Comparison of ENCODE assay signal across 26 mouse cellular contexts in genomic region chr14:72716175-72716574, GRCm38 (mm10).
"Had no signal": no experiment of that assay in that cellular context is flagged by ENCODE, and none has a peak within 500 bp of the region (broad histone marks: within the 10 kb centered on the region; RNA-seq: fewer than 3 reads in every experiment).

No protein-coding gene starts in this region.

- H3K9ac ChIP-seq: embryonic facial prominence, embryonic 12.5 days; embryonic facial prominence, embryonic 13.5 days; embryonic facial prominence, embryonic 15.5 days; forebrain, embryonic 12.5 days; forebrain, embryonic 13.5 days; forebrain, embryonic 15.5 days; forebrain, postnatal 0 days had no signal

- H3K4me1 ChIP-seq: embryonic facial prominence, embryonic 10.5 days; embryonic facial prominence, embryonic 12.5 days; embryonic facial prominence, embryonic 13.5 days; embryonic facial prominence, embryonic 15.5 days; forebrain, embryonic 10.5 days; forebrain, embryonic 12.5 days; forebrain, embryonic 13.5 days; forebrain, embryonic 15.5 days; heart, embryonic 10.5 days had no signal

- H3K27ac ChIP-seq: embryonic facial prominence, embryonic 10.5 days; embryonic facial prominence, embryonic 12.5 days; embryonic facial prominence, embryonic 13.5 days; embryonic facial prominence, embryonic 15.5 days; forebrain, embryonic 10.5 days; forebrain, embryonic 12.5 days; forebrain, embryonic 13.5 days; forebrain, embryonic 15.5 days; gastrocnemius, adult 2 months; heart, adult 2 months; heart, embryonic 10.5 days had no signal

- DNase-seq: cerebellum, postnatal 10 days; cerebellum, postnatal 14 days; cerebellum, postnatal 25 days; cerebellum, postnatal 36 days; embryo, embryonic 11 days; forebrain, postnatal 0 days; gastrocnemius, adult 2 months; gastrocnemius, postnatal 10 days; gastrocnemius, postnatal 14 days; gastrocnemius, postnatal 25 days; gastrocnemius, postnatal 36 days; heart, adult 11 months; heart, adult 18-20 months; heart, adult 2 months had no signal

- H3K4me2 ChIP-seq: embryonic facial prominence, embryonic 12.5 days; embryonic facial prominence, embryonic 13.5 days; embryonic facial prominence, embryonic 15.5 days; forebrain, embryonic 12.5 days; forebrain, embryonic 13.5 days; forebrain, embryonic 15.5 days had no signal

- ATAC-seq: forebrain, embryonic 13.5 days; forebrain, embryonic 14.5 days; forebrain, embryonic 15.5 days; forebrain, embryonic 16.5 days; forebrain, postnatal 0 days had no signal

- H3K4me3 ChIP-seq: embryonic facial prominence, embryonic 10.5 days; embryonic facial prominence, embryonic 12.5 days; embryonic facial prominence, embryonic 13.5 days; embryonic facial prominence, embryonic 15.5 days; erythroblast, embryonic 14.5 days; forebrain, embryonic 10.5 days; forebrain, embryonic 12.5 days; forebrain, embryonic 13.5 days; forebrain, embryonic 15.5 days; gastrocnemius, adult 2 months; heart, adult 2 months; heart, embryonic 10.5 days had no signal

- H3K9me3 ChIP-seq: embryonic facial prominence, embryonic 10.5 days; embryonic facial prominence, embryonic 12.5 days; embryonic facial prominence, embryonic 13.5 days; embryonic facial prominence, embryonic 15.5 days; forebrain, embryonic 10.5 days; forebrain, embryonic 12.5 days; forebrain, embryonic 13.5 days; forebrain, embryonic 15.5 days; heart, embryonic 10.5 days had no signal

- H3K27me3 ChIP-seq: embryonic facial prominence, embryonic 12.5 days had no signal

- H3K36me3 ChIP-seq: embryonic facial prominence, embryonic 10.5 days; embryonic facial prominence, embryonic 12.5 days; embryonic facial prominence, embryonic 13.5 days; embryonic facial prominence, embryonic 15.5 days; forebrain, embryonic 10.5 days; forebrain, embryonic 12.5 days; forebrain, embryonic 15.5 days; heart, embryonic 10.5 days had no signal
